Mouse (Mus musculus): Measurements from ENCODE around the gene Cyct.

Cyct gene

GRCm38 (mm10) chr2:76334596-76334995 is 25.7 kb downstream of the Cyct start:
- DNase-seq: peak in 1 of 2 experiments; percentile 10

- no peak for DNase-seq
These were observed 28.0 kb downstream of the Cyct start for GRCm38 (mm10) chr2:76332161-76332805.

- no peak for DNase-seq
These were observed 30.2 kb downstream of the Cyct start for GRCm38 (mm10) chr2:76330081-76330480.

- DNase-seq: no peak
These were observed 34.1 kb downstream of the Cyct start for GRCm38 (mm10) chr2:76326161-76326560.

- DNase-seq: no peak
These were observed 35.8 kb downstream of the Cyct start for GRCm38 (mm10) chr2:76324463-76324862.

- no peak for DNase-seq
These were observed 36.9 kb downstream of the Cyct start for GRCm38 (mm10) chr2:76323185-76323875.

GRCm38 (mm10) chr2:76320336-76320735 is 39.9 kb downstream of the Cyct start:
- no peak for DNase-seq

- no peak for DNase-seq
These were observed 41.0 kb downstream of the Cyct start for GRCm38 (mm10) chr2:76319231-76319630.
